Mouse (Mus musculus): ENCODE results near the gene Fam217b. TPM values are rescaled to one million over a fixed set of nuclear protein-coding genes. Genes with fewer than 3 reads are reported as not detected.
A peak's percentile ranks its signal among the peaks of the same experiment; 100 is the strongest.

Gene Fam217b
- polyA plus RNA-seq (2015; fragmentation: Nextera tagmentation; extraction: Ambion mirVana), result 3.7 and 4.0 TPM in 2 replicates

- H3K27ac ChIP-seq (ENCODE audit: low read length), result peak within 1 kb of the TSS; percentile 79
- peak within 1 kb of the TSS; percentile 72 for H3K4me3 ChIP-seq (replicated peaks; ENCODE audit: low read length)
- no peaks in the 10 kb centered on the region for H3K9me3 ChIP-seq (replicated peaks; ENCODE audit: control insufficient read depth, low read length)
- peak within 1 kb of the TSS; percentile 77 for H3K9ac ChIP-seq (ENCODE audit: low read length)
- peaks cover 4% of the 10 kb centered on the region; the same call in 1 of the 2 replicates for H3K36me3 ChIP-seq (ENCODE audit: control insufficient read depth, insufficient read depth, low read length)
- peak; percentile 79 for ATAC-seq (ENCODE audit: insufficient read depth, low FRiP score)
- H3K27me3 ChIP-seq (ENCODE audit: control insufficient read depth, insufficient read depth, low read length), result 0 out of 2 replicates have a peak, but pooled peaks cover 6% of the 10 kb centered on the region
- peak within 1 kb of the TSS; percentile 99 for H3K4me2 ChIP-seq (ENCODE audit: low read depth, low read length)
- peaks cover 21% of the 10 kb centered on the region for H3K4me1 ChIP-seq (ENCODE audit: control insufficient read depth, insufficient read depth, low read length)
- 2% methylated on average over 71 of the region's 74 CpGs for WGBS
These were observed at the start of gene Fam217b, which contains the start of gene Ppp1r3d for GRCm38 (mm10) chr2:178414261-178415149. TSS of gene Fam217b (plus strand) at chr2:178414524. TSS of gene Ppp1r3d (minus strand) at chr2:178414472.

GRCm38 (mm10) chr2:178407053-178407815, 7.1 kb upstream of the Fam217b start, which contains the start of gene Sycp2:
TSS of gene Sycp2 (minus strand) at chr2:178407685.
- 82% methylated on average over 52 of the region's 52 CpGs for WGBS
- no peak within 1 kb of the TSS for H3K4me2 ChIP-seq (ENCODE audit: low read depth, low read length)
- H3K9me3 ChIP-seq (replicated peaks; ENCODE audit: control insufficient read depth, low read length), result no peaks in the 10 kb centered on the region
- no peaks in the 10 kb centered on the region for H3K36me3 ChIP-seq (ENCODE audit: control insufficient read depth, insufficient read depth, low read length)
- no peak within 1 kb of the TSS for H3K4me3 ChIP-seq (replicated peaks; ENCODE audit: low read length)
- ATAC-seq (ENCODE audit: insufficient read depth, low FRiP score), result peak; percentile 56
- no peaks in the 10 kb centered on the region for H3K4me1 ChIP-seq (ENCODE audit: control insufficient read depth, insufficient read depth, low read length)
- no peak within 1 kb of the TSS for H3K27ac ChIP-seq (ENCODE audit: low read length)
- no peak within 1 kb of the TSS for H3K9ac ChIP-seq (ENCODE audit: low read length)
- H3K27me3 ChIP-seq (ENCODE audit: control insufficient read depth, insufficient read depth, low read length), result no peaks in the 10 kb centered on the region

- no peak for ATAC-seq (ENCODE audit: insufficient read depth, low FRiP score)
- no peak overlapping the region for H3K4me2 ChIP-seq (ENCODE audit: low read depth, low read length)
- 33% methylated on average over 1 of the region's 1 CpGs for WGBS
- H3K4me1 ChIP-seq (ENCODE audit: control insufficient read depth, insufficient read depth, low read length), result peaks cover 12% of the 10 kb centered on the region
- H3K27ac ChIP-seq (ENCODE audit: low read length), result no peak overlapping the region
- H3K9me3 ChIP-seq (replicated peaks; ENCODE audit: control insufficient read depth, low read length), result no peaks in the 10 kb centered on the region
- H3K36me3 ChIP-seq (ENCODE audit: control insufficient read depth, insufficient read depth, low read length), result no peaks in the 10 kb centered on the region
- no peak overlapping the region for H3K4me3 ChIP-seq (replicated peaks; ENCODE audit: low read length)
- no peak overlapping the region for H3K9ac ChIP-seq (ENCODE audit: low read length)
- 0 out of 2 replicates have a peak, but pooled peaks cover 6% of the 10 kb centered on the region for H3K27me3 ChIP-seq (ENCODE audit: control insufficient read depth, insufficient read depth, low read length)
These were observed 5.3 kb upstream of the Fam217b start for GRCm38 (mm10) chr2:178409024-178409423.

GRCm38 (mm10) chr2:178410286-178410685, 4.0 kb upstream of the Fam217b start:
- Histone ChIP-seq H3K27ac (ENCODE audit: low read length) (no peak overlapping the region), H3K4me2 (ENCODE audit: low read depth, low read length) (no peak overlapping the region), H3K36me3 (ENCODE audit: control insufficient read depth, insufficient read depth, low read length) (no peaks in the 10 kb centered on the region), H3K4me3 (replicated peaks; ENCODE audit: low read length) (no peak overlapping the region), H3K9ac (ENCODE audit: low read length) (no peak overlapping the region), H3K4me1 (ENCODE audit: control insufficient read depth, insufficient read depth, low read length) (peaks cover 19% of the 10 kb centered on the region), H3K27me3 (ENCODE audit: control insufficient read depth, insufficient read depth, low read length) (0 out of 2 replicates have a peak, but pooled peaks cover 6% of the 10 kb centered on the region), H3K9me3 (replicated peaks; ENCODE audit: control insufficient read depth, low read length) (no peaks in the 10 kb centered on the region)
- no peak for ATAC-seq (ENCODE audit: insufficient read depth, low FRiP score)
- 68% methylated on average over 6 of the region's 6 CpGs for WGBS

- Histone ChIP-seq H3K36me3 (ENCODE audit: control insufficient read depth, insufficient read depth, low read length) (no peaks in the 10 kb centered on the region), H3K27me3 (ENCODE audit: control insufficient read depth, insufficient read depth, low read length) (0 out of 2 replicates have a peak, but pooled peaks cover 6% of the 10 kb centered on the region), H3K4me3 (replicated peaks; ENCODE audit: low read length) (no peak overlapping the region), H3K9ac (ENCODE audit: low read length) (no peak overlapping the region), H3K4me1 (ENCODE audit: control insufficient read depth, insufficient read depth, low read length) (peaks cover 21% of the 10 kb centered on the region), H3K27ac (ENCODE audit: low read length) (0 out of 2 replicates have a peak overlapping the region, but pooled peaks have one; percentile 8), H3K9me3 (replicated peaks; ENCODE audit: control insufficient read depth, low read length) (no peaks in the 10 kb centered on the region), H3K4me2 (ENCODE audit: low read depth, low read length) (peak overlapping the region; percentile 99)
- no peak for ATAC-seq (ENCODE audit: insufficient read depth, low FRiP score)
- 38% methylated on average over 6 of the region's 6 CpGs for WGBS
These were observed 1.7 kb upstream of the Fam217b start for GRCm38 (mm10) chr2:178412598-178412997.

- Histone ChIP-seq H3K27me3 (ENCODE audit: control insufficient read depth, insufficient read depth, low read length) (0 out of 2 replicates have a peak, but pooled peaks cover 6% of the 10 kb centered on the region), H3K4me2 (ENCODE audit: low read depth, low read length) (peak overlapping the region; percentile 99), H3K36me3 (ENCODE audit: control insufficient read depth, insufficient read depth, low read length) (peaks cover 3% of the 10 kb centered on the region; the same call in 1 of the 2 replicates), H3K4me1 (ENCODE audit: control insufficient read depth, insufficient read depth, low read length) (peaks cover 21% of the 10 kb centered on the region), H3K9ac (ENCODE audit: low read length) (0 out of 2 replicates have a peak overlapping the region, but pooled peaks have one; percentile 77), H3K9me3 (replicated peaks; ENCODE audit: control insufficient read depth, low read length) (no peaks in the 10 kb centered on the region), H3K27ac (ENCODE audit: low read length) (0 out of 2 replicates have a peak overlapping the region, but pooled peaks have one; percentile 16), H3K4me3 (replicated peaks; ENCODE audit: low read length) (peak overlapping the region; percentile 72)
- WGBS, result 55% methylated on average over 13 of the region's 13 CpGs
- ATAC-seq (ENCODE audit: insufficient read depth, low FRiP score), result no peak
These were observed 1.2 kb upstream of the Fam217b start for GRCm38 (mm10) chr2:178413081-178413480.

GRCm38 (mm10) chr2:178413481-178414260, 653 bp upstream of the Fam217b start:
- H3K36me3 ChIP-seq (ENCODE audit: control insufficient read depth, insufficient read depth, low read length), result peaks cover 4% of the 10 kb centered on the region; the same call in 1 of the 2 replicates
- H3K27ac ChIP-seq (ENCODE audit: low read length), result peak overlapping the region; percentile 79
- peak overlapping the region; percentile 72 for H3K4me3 ChIP-seq (replicated peaks; ENCODE audit: low read length)
- peak overlapping the region; percentile 77 for H3K9ac ChIP-seq (ENCODE audit: low read length)
- no peak for ATAC-seq (ENCODE audit: insufficient read depth, low FRiP score)
- H3K9me3 ChIP-seq (replicated peaks; ENCODE audit: control insufficient read depth, low read length), result no peaks in the 10 kb centered on the region
- H3K27me3 ChIP-seq (ENCODE audit: control insufficient read depth, insufficient read depth, low read length), result 0 out of 2 replicates have a peak, but pooled peaks cover 6% of the 10 kb centered on the region
- WGBS, result 13% methylated on average over 75 of the region's 75 CpGs
- H3K4me1 ChIP-seq (ENCODE audit: control insufficient read depth, insufficient read depth, low read length), result peaks cover 21% of the 10 kb centered on the region
- H3K4me2 ChIP-seq (ENCODE audit: low read depth, low read length), result peak overlapping the region; percentile 99

GRCm38 (mm10) chr2:178415150-178415448, 775 bp downstream of the Fam217b start:
- Histone ChIP-seq H3K4me1 (ENCODE audit: control insufficient read depth, insufficient read depth, low read length) (peaks cover 21% of the 10 kb centered on the region), H3K27me3 (ENCODE audit: control insufficient read depth, insufficient read depth, low read length) (0 out of 2 replicates have a peak, but pooled peaks cover 6% of the 10 kb centered on the region), H3K9ac (ENCODE audit: low read length) (peak overlapping the region; percentile 77), H3K4me3 (replicated peaks; ENCODE audit: low read length) (peak overlapping the region; percentile 72), H3K27ac (ENCODE audit: low read length) (0 out of 2 replicates have a peak overlapping the region, but pooled peaks have one; percentile 21), H3K9me3 (replicated peaks; ENCODE audit: control insufficient read depth, low read length) (no peaks in the 10 kb centered on the region), H3K4me2 (ENCODE audit: low read depth, low read length) (peak overlapping the region; percentile 99), H3K36me3 (ENCODE audit: control insufficient read depth, insufficient read depth, low read length) (peaks cover 4% of the 10 kb centered on the region; the same call in 1 of the 2 replicates)
- 28% methylated on average over 3 of the region's 3 CpGs for WGBS
- ATAC-seq (ENCODE audit: insufficient read depth, low FRiP score), result no peak

Data from stomach, embryonic 16.5 days (tissue).